Mouse (Mus musculus): Measurements from ENCODE around the gene Pcyt1b. TPM values are rescaled to one million over a fixed set of nuclear protein-coding genes. Genes with fewer than 3 reads are reported as not detected.

Gene Pcyt1b
- polyA plus RNA-seq, 1 experiment from 2014 or later, result 0.50 TPM

GRCm38 (mm10) chrX:93700528-93701225 lies 46.0 kb downstream of the Pcyt1b start:
- no peak overlapping the region for H3K9ac ChIP-seq (ENCODE audit: low read length)
- peak overlapping the region; percentile 28; the same call in 1 of the 2 replicates for H3K4me2 ChIP-seq (ENCODE audit: low read depth, low read length)
- H3K9me3 ChIP-seq (replicated peaks; ENCODE audit: control insufficient read depth, low read length), result no peaks in the 10 kb centered on the region
- H3K4me3 ChIP-seq (ENCODE audit: low read length), result no peak overlapping the region; the same call in 1 of the 2 replicates
- peak; percentile 60; the same call in 1 of the 2 replicates for ATAC-seq (replicated peaks; ENCODE audit: extremely low read depth, insufficient read depth, low FRiP score)
- H3K27me3 ChIP-seq (ENCODE audit: control insufficient read depth, insufficient read depth, low read length), result no peaks in the 10 kb centered on the region
- peaks cover 3% of the 10 kb centered on the region; the same call in 1 of the 2 replicates for H3K4me1 ChIP-seq (ENCODE audit: control insufficient read depth, insufficient read depth, low read length)
- no peaks in the 10 kb centered on the region for H3K36me3 ChIP-seq (ENCODE audit: control insufficient read depth, insufficient read depth)
- 31% methylated on average over 8 of the region's 8 CpGs for WGBS
- H3K27ac ChIP-seq (ENCODE audit: low read length), result no peak overlapping the region

- H3K36me3 ChIP-seq (ENCODE audit: control insufficient read depth, insufficient read depth), result no peaks in the 10 kb centered on the region
- 39% methylated on average over 1 of the region's 1 CpGs for WGBS
- H3K4me2 ChIP-seq (ENCODE audit: low read depth, low read length), result no peak overlapping the region
- no peak overlapping the region for H3K27ac ChIP-seq (ENCODE audit: low read length)
- no peak overlapping the region for H3K9ac ChIP-seq (ENCODE audit: low read length)
- H3K4me3 ChIP-seq (ENCODE audit: low read length), result no peak overlapping the region
- no peaks in the 10 kb centered on the region for H3K4me1 ChIP-seq (ENCODE audit: control insufficient read depth, insufficient read depth, low read length)
- no peaks in the 10 kb centered on the region for H3K27me3 ChIP-seq (ENCODE audit: control insufficient read depth, insufficient read depth, low read length)
- no peaks in the 10 kb centered on the region for H3K9me3 ChIP-seq (replicated peaks; ENCODE audit: control insufficient read depth, low read length)
- no peak for ATAC-seq (replicated peaks; ENCODE audit: extremely low read depth, insufficient read depth, low FRiP score)
These were observed 57.9 kb downstream of the Pcyt1b start for GRCm38 (mm10) chrX:93712566-93712965.

GRCm38 (mm10) chrX:93729529-93729928 lies 74.9 kb downstream of the Pcyt1b start:
- ATAC-seq (replicated peaks; ENCODE audit: extremely low read depth, insufficient read depth, low FRiP score), result no peak
- 78% methylated on average over 1 of the region's 1 CpGs for WGBS
- no peak overlapping the region for H3K4me3 ChIP-seq (ENCODE audit: low read length)
- H3K27ac ChIP-seq (ENCODE audit: low read length), result no peak overlapping the region
- no peaks in the 10 kb centered on the region for H3K9me3 ChIP-seq (replicated peaks; ENCODE audit: control insufficient read depth, low read length)
- no peaks in the 10 kb centered on the region for H3K36me3 ChIP-seq (ENCODE audit: control insufficient read depth, insufficient read depth)
- no peaks in the 10 kb centered on the region for H3K4me1 ChIP-seq (ENCODE audit: control insufficient read depth, insufficient read depth, low read length)
- H3K27me3 ChIP-seq (ENCODE audit: control insufficient read depth, insufficient read depth, low read length), result no peaks in the 10 kb centered on the region
- no peak overlapping the region for H3K4me2 ChIP-seq (ENCODE audit: low read depth, low read length)
- H3K9ac ChIP-seq (ENCODE audit: low read length), result no peak overlapping the region

- Histone ChIP-seq H3K4me1 (ENCODE audit: control insufficient read depth, insufficient read depth, low read length) (no peaks in the 10 kb centered on the region), H3K9ac (ENCODE audit: low read length) (no peak overlapping the region), H3K27me3 (ENCODE audit: control insufficient read depth, insufficient read depth, low read length) (no peaks in the 10 kb centered on the region), H3K4me2 (ENCODE audit: low read depth, low read length) (no peak overlapping the region), H3K36me3 (ENCODE audit: control insufficient read depth, insufficient read depth) (no peaks in the 10 kb centered on the region), H3K9me3 (replicated peaks; ENCODE audit: control insufficient read depth, low read length) (no peaks in the 10 kb centered on the region), H3K27ac (ENCODE audit: low read length) (no peak overlapping the region), H3K4me3 (ENCODE audit: low read length) (no peak overlapping the region)
- ATAC-seq (replicated peaks; ENCODE audit: extremely low read depth, insufficient read depth, low FRiP score), result no peak
- 70% methylated on average over 8 of the region's 8 CpGs for WGBS
These were observed 76.2 kb downstream of the Pcyt1b start for GRCm38 (mm10) chrX:93730854-93731253.

- no peak overlapping the region for H3K9ac ChIP-seq (ENCODE audit: low read length)
- H3K4me1 ChIP-seq (ENCODE audit: control insufficient read depth, insufficient read depth, low read length), result no peaks in the 10 kb centered on the region
- H3K27me3 ChIP-seq (ENCODE audit: control insufficient read depth, insufficient read depth, low read length), result no peaks in the 10 kb centered on the region
- H3K4me2 ChIP-seq (ENCODE audit: low read depth, low read length), result no peak overlapping the region
- H3K27ac ChIP-seq (ENCODE audit: low read length), result no peak overlapping the region
- H3K9me3 ChIP-seq (replicated peaks; ENCODE audit: control insufficient read depth, low read length), result no peaks in the 10 kb centered on the region
- no peaks in the 10 kb centered on the region for H3K36me3 ChIP-seq (ENCODE audit: control insufficient read depth, insufficient read depth)
- no peak overlapping the region for H3K4me3 ChIP-seq (ENCODE audit: low read length)
- ATAC-seq (replicated peaks; ENCODE audit: extremely low read depth, insufficient read depth, low FRiP score), result no peak
These were observed 77.7 kb downstream of the Pcyt1b start for GRCm38 (mm10) chrX:93732407-93732806.

GRCm38 (mm10) chrX:93732975-93733748 lies 78.5 kb downstream of the Pcyt1b start:
- Histone ChIP-seq H3K4me1 (ENCODE audit: control insufficient read depth, insufficient read depth, low read length) (no peaks in the 10 kb centered on the region), H3K27ac (ENCODE audit: low read length) (no peak overlapping the region), H3K9me3 (replicated peaks; ENCODE audit: control insufficient read depth, low read length) (no peaks in the 10 kb centered on the region), H3K4me3 (ENCODE audit: low read length) (no peak overlapping the region), H3K36me3 (ENCODE audit: control insufficient read depth, insufficient read depth) (no peaks in the 10 kb centered on the region), H3K4me2 (ENCODE audit: low read depth, low read length) (no peak overlapping the region), H3K9ac (ENCODE audit: low read length) (no peak overlapping the region), H3K27me3 (ENCODE audit: control insufficient read depth, insufficient read depth, low read length) (no peaks in the 10 kb centered on the region)
- WGBS, result 47% methylated on average over 6 of the region's 6 CpGs
- no peak for ATAC-seq (replicated peaks; ENCODE audit: extremely low read depth, insufficient read depth, low FRiP score)

- Histone ChIP-seq H3K4me1 (ENCODE audit: control insufficient read depth, insufficient read depth, low read length) (no peaks in the 10 kb centered on the region), H3K27ac (ENCODE audit: low read length) (no peak overlapping the region), H3K4me2 (ENCODE audit: low read depth, low read length) (no peak overlapping the region), H3K36me3 (ENCODE audit: control insufficient read depth, insufficient read depth) (no peaks in the 10 kb centered on the region), H3K9me3 (replicated peaks; ENCODE audit: control insufficient read depth, low read length) (peaks cover 3% of the 10 kb centered on the region; the same call in 1 of the 2 replicates), H3K27me3 (ENCODE audit: control insufficient read depth, insufficient read depth, low read length) (no peaks in the 10 kb centered on the region; the same call in 1 of the 2 replicates), H3K9ac (ENCODE audit: low read length) (no peak overlapping the region), H3K4me3 (ENCODE audit: low read length) (no peak overlapping the region)
- no peak for ATAC-seq (replicated peaks; ENCODE audit: extremely low read depth, insufficient read depth, low FRiP score)
- WGBS, result 90% methylated on average over 1 of the region's 1 CpGs
These were observed 94.5 kb downstream of the Pcyt1b start for GRCm38 (mm10) chrX:93749165-93749564.

GRCm38 (mm10) chrX:93750566-93750965 lies 95.9 kb downstream of the Pcyt1b start:
- H3K4me3 ChIP-seq (ENCODE audit: low read length), result no peak overlapping the region
- H3K27ac ChIP-seq (ENCODE audit: low read length), result no peak overlapping the region
- H3K4me1 ChIP-seq (ENCODE audit: control insufficient read depth, insufficient read depth, low read length), result no peaks in the 10 kb centered on the region
- no peaks in the 10 kb centered on the region; the same call in 1 of the 2 replicates for H3K27me3 ChIP-seq (ENCODE audit: control insufficient read depth, insufficient read depth, low read length)
- H3K9ac ChIP-seq (ENCODE audit: low read length), result no peak overlapping the region
- no peak for ATAC-seq (replicated peaks; ENCODE audit: extremely low read depth, insufficient read depth, low FRiP score)
- no peaks in the 10 kb centered on the region for H3K36me3 ChIP-seq (ENCODE audit: control insufficient read depth, insufficient read depth)
- 73% methylated on average over 6 of the region's 6 CpGs for WGBS
- no peak overlapping the region for H3K4me2 ChIP-seq (ENCODE audit: low read depth, low read length)
- H3K9me3 ChIP-seq (replicated peaks; ENCODE audit: control insufficient read depth, low read length), result peaks cover 3% of the 10 kb centered on the region; the same call in 1 of the 2 replicates

- H3K9ac ChIP-seq (ENCODE audit: low read length), result no peak overlapping the region
- WGBS, result 57% methylated on average over 11 of the region's 11 CpGs
- ATAC-seq (replicated peaks; ENCODE audit: extremely low read depth, insufficient read depth, low FRiP score), result no peak; the same call in 1 of the 2 replicates
These were observed 100.7 kb downstream of the Pcyt1b start for GRCm38 (mm10) chrX:93755210-93755842.

More at GRCm38 (mm10) chrX:93755210-93755842, 100.7 kb downstream of the Pcyt1b start:
- Histone ChIP-seq H3K4me3 (ENCODE audit: low read length) (no peak overlapping the region), H3K4me2 (ENCODE audit: low read depth, low read length) (no peak overlapping the region), H3K27ac (ENCODE audit: low read length) (no peak overlapping the region), H3K9me3 (replicated peaks; ENCODE audit: control insufficient read depth, low read length) (peaks cover 3% of the 10 kb centered on the region; the same call in 1 of the 2 replicates), H3K36me3 (ENCODE audit: control insufficient read depth, insufficient read depth) (no peaks in the 10 kb centered on the region), H3K27me3 (ENCODE audit: control insufficient read depth, insufficient read depth, low read length) (peaks cover 6% of the 10 kb centered on the region), H3K4me1 (ENCODE audit: control insufficient read depth, insufficient read depth, low read length) (no peaks in the 10 kb centered on the region)

All from heart, embryonic 16.5 days (tissue).